Mouse (Mus musculus) hindbrain, embryonic 15.5 days (tissue): Measurements from ENCODE around the gene Hmgn3. TPM values are rescaled to one million over a fixed set of nuclear protein-coding genes. Genes with fewer than 3 reads are reported as not detected.

Experiments
- ATAC-seq: fragments of 200-750 bp; cut with Nextera tagmentation; 2 replicates; pipeline ENCODE4 v1.8.0; 2017; ENCODE audit warnings: low read depth, moderate number of reproducible peaks, moderate TSS enrichment; ENCODE audit not compliant: low FRiP score
- H3K27ac ChIP-seq: fragments of 300-500 bp; sonication (generic); replicated peaks from 2 replicates; pipeline ENCODE4 v1.5.1; 2015; ENCODE audit warnings: mild to moderate bottlenecking, inconsistent platforms
- H3K27me3 ChIP-seq: fragments of 300-500 bp; sonication (generic); 2 replicates; pipeline ENCODE4 v1.6.1; 2015; ENCODE audit warnings: control low read depth, inconsistent platforms
- H3K36me3 ChIP-seq: fragments of 300-500 bp; sonication (generic); 2 replicates; pipeline ENCODE4 v1.6.1; 2015; ENCODE audit warnings: control low read depth, inconsistent platforms
- H3K4me1 ChIP-seq: fragments of 300-500 bp; sonication (generic); replicated peaks from 2 replicates; pipeline ENCODE4 v1.6.1; 2015; ENCODE audit warnings: control low read depth, inconsistent platforms
- H3K4me2 ChIP-seq: fragments of 300-500 bp; sonication (generic); 2 replicates; pipeline ENCODE4 v1.6.1; 2015; ENCODE audit warnings: moderate library complexity, mild to moderate bottlenecking, inconsistent platforms
- H3K4me3 ChIP-seq: fragments of 300-500 bp; sonication (generic); 2 replicates; pipeline ENCODE4 v1.5.1; 2015; ENCODE audit warnings: mild to moderate bottlenecking, inconsistent platforms
- H3K9ac ChIP-seq: fragments of 300-500 bp; sonication (generic); 2 replicates; pipeline ENCODE4 v1.6.1; 2015; ENCODE audit warnings: inconsistent platforms
- H3K9me3 ChIP-seq: fragments of 300-500 bp; sonication (generic); 2 replicates; pipeline ENCODE4 v1.6.1; 2016; ENCODE audit warnings: control low read depth, inconsistent platforms
- WGBS: fragments of 180-500 bp; shearing (Covaris S2); methylation state at CpG from one replicate; pipeline ENCODE4 v1.1.7; 2015; 5-methylcytosine and 5-hydroxymethylcytosine counted together
- polyA plus RNA-seq: library from polyadenylated mRNA; unstranded; fragments of >200 nt; fragmentation: Nextera tagmentation; extraction: Ambion mirVana; gene quantifications from 2 replicates; pipeline ENCODE4 v1.2.1, GENCODE M21; 2015

Gene Hmgn3
- polyA plus RNA-seq, 1 experiment from 2014 or later, result 161 TPM

GRCm38 (mm10) chr9:83094649-83095336 is 51.7 kb downstream of the Hmgn3 start:
- Histone ChIP-seq H3K4me1 (0 out of 2 replicates have a peak, but pooled peaks cover 4% of the 10 kb centered on the region), H3K9ac (no peak overlapping the region), H3K27ac (no peak overlapping the region), H3K4me2 (no peak overlapping the region), H3K4me3 (no peak overlapping the region), H3K9me3 (no peaks in the 10 kb centered on the region), H3K36me3 (no peaks in the 10 kb centered on the region), H3K27me3 (no peaks in the 10 kb centered on the region)
- WGBS, result 90% methylated on average over 3 of the region's 3 CpGs
- ATAC-seq, result no peak

GRCm38 (mm10) chr9:83083790-83084469 is 62.6 kb downstream of the Hmgn3 start:
- Histone ChIP-seq H3K4me2 (no peak overlapping the region), H3K4me3 (no peak overlapping the region), H3K27me3 (no peaks in the 10 kb centered on the region), H3K27ac (no peak overlapping the region), H3K9me3 (no peaks in the 10 kb centered on the region), H3K9ac (no peak overlapping the region), H3K4me1 (no peaks in the 10 kb centered on the region), H3K36me3 (no peaks in the 10 kb centered on the region)
- WGBS, result 75% methylated on average over 7 of the region's 7 CpGs
- no peak for ATAC-seq

GRCm38 (mm10) chr9:83083091-83083490 is 63.4 kb downstream of the Hmgn3 start:
- H3K9me3 ChIP-seq, result no peaks in the 10 kb centered on the region
- H3K4me3 ChIP-seq, result no peak overlapping the region
- no peak overlapping the region for H3K27ac ChIP-seq
- H3K36me3 ChIP-seq, result no peaks in the 10 kb centered on the region
- H3K27me3 ChIP-seq, result no peaks in the 10 kb centered on the region
- H3K4me2 ChIP-seq, result no peak overlapping the region
- ATAC-seq, result no peak
- 78% methylated on average over 5 of the region's 5 CpGs for WGBS
- H3K4me1 ChIP-seq, result no peaks in the 10 kb centered on the region
- H3K9ac ChIP-seq, result no peak overlapping the region

- Histone ChIP-seq H3K4me2 (no peak overlapping the region), H3K27ac (no peak overlapping the region), H3K9me3 (no peaks in the 10 kb centered on the region), H3K9ac (no peak overlapping the region), H3K36me3 (no peaks in the 10 kb centered on the region), H3K4me3 (no peak overlapping the region), H3K27me3 (no peaks in the 10 kb centered on the region), H3K4me1 (no peaks in the 10 kb centered on the region)
- WGBS, result 79% methylated on average over 6 of the region's 6 CpGs
- no peak for ATAC-seq
Measured at GRCm38 (mm10) chr9:83082296-83082695, 64.2 kb downstream of the Hmgn3 start.

GRCm38 (mm10) chr9:83079724-83080123 is 66.8 kb downstream of the Hmgn3 start:
- H3K36me3 ChIP-seq, result no peaks in the 10 kb centered on the region
- H3K4me3 ChIP-seq, result no peak overlapping the region
- no peaks in the 10 kb centered on the region for H3K27me3 ChIP-seq
- H3K9me3 ChIP-seq, result no peaks in the 10 kb centered on the region
- WGBS, result 97% methylated on average over 3 of the region's 3 CpGs
- no peak overlapping the region for H3K4me2 ChIP-seq
- no peak overlapping the region for H3K27ac ChIP-seq
- H3K9ac ChIP-seq, result no peak overlapping the region
- ATAC-seq, result no peak
- no peaks in the 10 kb centered on the region for H3K4me1 ChIP-seq

- H3K27me3 ChIP-seq, result no peaks in the 10 kb centered on the region
- no peak overlapping the region for H3K27ac ChIP-seq
- no peak overlapping the region for H3K4me2 ChIP-seq
- no peak overlapping the region for H3K4me3 ChIP-seq
- 88% methylated on average over 5 of the region's 5 CpGs for WGBS
- no peaks in the 10 kb centered on the region for H3K9me3 ChIP-seq
- H3K36me3 ChIP-seq, result no peaks in the 10 kb centered on the region
- no peaks in the 10 kb centered on the region for H3K4me1 ChIP-seq
- no peak for ATAC-seq
- H3K9ac ChIP-seq, result no peak overlapping the region
Measured at GRCm38 (mm10) chr9:83068246-83068645, 78.2 kb downstream of the Hmgn3 start.

GRCm38 (mm10) chr9:83061289-83061688 is 85.2 kb downstream of the Hmgn3 start:
- Histone ChIP-seq H3K27ac (no peak overlapping the region), H3K4me2 (no peak overlapping the region), H3K27me3 (no peaks in the 10 kb centered on the region), H3K4me3 (no peak overlapping the region), H3K36me3 (no peaks in the 10 kb centered on the region), H3K4me1 (no peaks in the 10 kb centered on the region), H3K9ac (no peak overlapping the region), H3K9me3 (no peaks in the 10 kb centered on the region)
- no peak for ATAC-seq
- 85% methylated on average over 11 of the region's 11 CpGs for WGBS

Other genes starting within 250 kb of the Hmgn3 start
- 78.7 and 83.7 TPM in 2 replicates for gene Phip, start 171.2 kb downstream of the Hmgn3 start, polyA plus RNA-seq